Mouse (Mus musculus) C2C12 (cell line): ENCODE measurements around the gene Cyp2t4. TPM values are rescaled to one million over a fixed set of nuclear protein-coding genes. Genes with fewer than 3 reads are reported as not detected.

Experiments
- H3K27me3 ChIP-seq: one replicate; pipeline ENCODE4 v1.6.1; 2011; ENCODE audit not compliant: control insufficient read depth, insufficient read depth, insufficient read length
- H3K36me3 ChIP-seq: one replicate; pipeline ENCODE4 v1.6.1; 2011; ENCODE audit not compliant: control insufficient read depth, insufficient read depth
- H3K4me3 ChIP-seq: one replicate; pipeline ENCODE4 v1.5.1; 2011; ENCODE audit warnings: mild to moderate bottlenecking, control low read depth; ENCODE audit not compliant: poor library complexity, insufficient read depth, severe bottlenecking
- H3K79me2 ChIP-seq: one replicate; pipeline ENCODE4 v1.6.1; 2011; ENCODE audit not compliant: control insufficient read depth, insufficient read depth
- H3K79me3 ChIP-seq: one replicate; pipeline ENCODE4 v1.6.1; 2011; ENCODE audit warnings: low read depth, control low read depth
- H3ac ChIP-seq: one replicate; pipeline ENCODE3; 2011; ENCODE audit warnings: low read depth; ENCODE audit not compliant: control insufficient read depth, insufficient read length
- CEBPB ChIP-seq: IDR thresholded peaks from one replicate; pipeline ENCODE4 v1.6.1; 2011; ENCODE audit warnings: low read depth, mild to moderate bottlenecking, control low read depth, moderate library complexity
- CTCF ChIP-seq: IDR thresholded peaks from one replicate; pipeline ENCODE4 v1.5.1; 2011; ENCODE audit not compliant: control insufficient read depth, insufficient read depth, insufficient read length
- FOSL1 ChIP-seq: IDR thresholded peaks from one replicate; pipeline ENCODE4 v1.8.0; 2011; ENCODE audit warnings: mild to moderate bottlenecking, low read length; ENCODE audit not compliant: poor library complexity, insufficient read depth, severe bottlenecking
- MAX ChIP-seq: IDR thresholded peaks from one replicate; pipeline ENCODE4 v1.6.1; 2011; ENCODE audit warnings: mild to moderate bottlenecking, control low read depth
- MYOD1 ChIP-seq: IDR thresholded peaks from one replicate; pipeline ENCODE4 v1.6.1; 2011; ENCODE audit warnings: low read depth; ENCODE audit not compliant: control insufficient read depth, insufficient read length
- MYOG ChIP-seq: IDR thresholded peaks from one replicate; pipeline ENCODE4 v1.6.1; 2011; ENCODE audit not compliant: control insufficient read depth, insufficient read length; ENCODE audit errors: extremely low read depth
- USF1 ChIP-seq: IDR thresholded peaks from one replicate; pipeline ENCODE4 v1.6.1; 2011; ENCODE audit warnings: low read depth, mild to moderate bottlenecking, control low read depth, moderate library complexity
- polyA plus RNA-seq: library from polyadenylated mRNA; unstranded; fragments of >200 nt; fragmentation: generic; extraction: Trizol; gene quantifications from one replicate; pipeline ENCODE4 v1.2.1, GENCODE M21; 2012; ENCODE audit warnings: missing spikeins

Cyp2t4 gene
- polyA plus RNA-seq, 1 experiment: not detected

- Histone ChIP-seq H3K27me3 (no peaks in the 10 kb centered on the region), H3K79me2 (no peaks in the 10 kb centered on the region), H3K36me3 (no peaks in the 10 kb centered on the region), H3ac (no peak overlapping the region), H3K4me3 (no peak overlapping the region), H3K79me3 (no peaks in the 10 kb centered on the region)
- no peak for TF ChIP-seq MAX
- TF ChIP-seq USF1: no peak
- TF ChIP-seq FOSL1: no peak
These were observed 21.0 kb downstream of the Cyp2t4 start for GRCm38 (mm10) chr7:27174496-27174895.

GRCm38 (mm10) chr7:27174896-27175295, 21.4 kb downstream of the Cyp2t4 start:
- Histone ChIP-seq H3K4me3 (no peak overlapping the region), H3K36me3 (no peaks in the 10 kb centered on the region), H3K79me2 (no peaks in the 10 kb centered on the region), H3K79me3 (no peaks in the 10 kb centered on the region), H3K27me3 (no peaks in the 10 kb centered on the region), H3ac (no peak overlapping the region)
- TF ChIP-seq CTCF (no peak), MAX (no peak), USF1 (no peak), FOSL1 (no peak), CEBPB (no peak), MYOD1 (no peak)

- peak overlapping the region; percentile 38 for H3K4me3 ChIP-seq
- H3K79me2 ChIP-seq: no peaks in the 10 kb centered on the region
- no peak for TF ChIP-seq FOSL1
- no peak for TF ChIP-seq CTCF
- no peak for TF ChIP-seq MYOD1
- no peak for TF ChIP-seq MYOG
- no peak for TF ChIP-seq MAX
- no peak for TF ChIP-seq USF1
- TF ChIP-seq CEBPB: no peak
- no peaks in the 10 kb centered on the region for H3K27me3 ChIP-seq
- H3K36me3 ChIP-seq: no peaks in the 10 kb centered on the region
- no peaks in the 10 kb centered on the region for H3K79me3 ChIP-seq
- H3ac ChIP-seq: peak overlapping the region; percentile 22
These were observed 24.4 kb downstream of the Cyp2t4 start for GRCm38 (mm10) chr7:27177942-27178323.

GRCm38 (mm10) chr7:27178324-27179216, 25.1 kb downstream of the Cyp2t4 start, which contains the start of gene Rab4b:
Gene Rab4b, minus strand, starts transcription at chr7:27178896.
- Histone ChIP-seq H3K27me3 (no peaks in the 10 kb centered on the region), H3K36me3 (no peaks in the 10 kb centered on the region), H3ac (peak within 1 kb of the TSS; percentile 84), H3K79me2 (no peaks in the 10 kb centered on the region), H3K79me3 (no peaks in the 10 kb centered on the region), H3K4me3 (peak within 1 kb of the TSS; percentile 38)
- TF ChIP-seq CEBPB (no peak), MAX (no peak), CTCF (no peak), MYOG (no peak), MYOD1 (no peak), USF1 (no peak), FOSL1 (no peak)

- TF ChIP-seq MAX (no peak), CTCF (no peak), FOSL1 (no peak), USF1 (no peak), MYOG (no peak), CEBPB (no peak), MYOD1 (no peak)
- Histone ChIP-seq H3ac (no peak overlapping the region), H3K79me2 (no peaks in the 10 kb centered on the region), H3K79me3 (no peaks in the 10 kb centered on the region), H3K4me3 (no peak overlapping the region), H3K36me3 (peaks cover 4% of the 10 kb centered on the region), H3K27me3 (no peaks in the 10 kb centered on the region)
These were observed 25.9 kb downstream of the Cyp2t4 start for GRCm38 (mm10) chr7:27179217-27179918.
